Mouse (Mus musculus): ENCODE data around the gene Rffl. TPM values are rescaled to one million over a fixed set of nuclear protein-coding genes. Genes with fewer than 3 reads are reported as not detected.

Rffl gene
- polyA plus RNA-seq, 1 experiment from 2014 or later, result 3.9 TPM

DNA sequence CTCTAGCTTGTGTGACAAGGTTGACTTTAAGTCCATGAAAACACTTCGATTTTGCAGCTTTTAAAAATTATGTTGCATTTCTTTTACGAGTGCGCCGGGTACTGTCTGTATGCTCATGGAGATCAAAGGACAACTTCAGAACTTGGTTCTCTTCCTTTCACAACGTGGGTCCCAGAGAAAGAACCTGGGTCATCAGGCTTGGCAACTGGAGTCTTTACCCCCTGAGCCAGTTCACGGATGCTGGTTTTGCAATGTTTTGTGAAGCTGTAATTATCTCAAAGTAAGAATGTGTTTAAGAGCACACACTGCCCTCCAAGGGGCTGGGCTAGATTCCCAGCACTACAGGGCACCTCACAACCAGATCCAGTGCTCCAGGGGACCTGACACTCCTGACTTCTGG, 16.9 kb downstream of the Rffl start:
- Histone ChIP-seq H3K9ac (replicated peaks; ENCODE audit: low read depth, low read length) (no peak overlapping the region), H3K4me2 (ENCODE audit: low read depth, low read length) (no peak overlapping the region), H3K4me1 (ENCODE audit: control insufficient read depth, insufficient read depth, low read length) (peaks cover 12% of the 10 kb centered on the region; the same call in 1 of the 2 replicates), H3K36me3 (ENCODE audit: control insufficient read depth, insufficient read depth, low read length) (no peaks in the 10 kb centered on the region), H3K27me3 (ENCODE audit: control insufficient read depth, insufficient read depth, low read length) (no peaks in the 10 kb centered on the region), H3K4me3 (ENCODE audit: low read depth, low read length) (no peak overlapping the region), H3K27ac (ENCODE audit: low read depth, low read length) (no peak overlapping the region), H3K9me3 (ENCODE audit: control insufficient read depth, low read length) (no peaks in the 10 kb centered on the region)
- 89% methylated on average over 6 of the region's 6 CpGs for WGBS
- ATAC-seq (ENCODE audit: low read depth), result no peak

DNA sequence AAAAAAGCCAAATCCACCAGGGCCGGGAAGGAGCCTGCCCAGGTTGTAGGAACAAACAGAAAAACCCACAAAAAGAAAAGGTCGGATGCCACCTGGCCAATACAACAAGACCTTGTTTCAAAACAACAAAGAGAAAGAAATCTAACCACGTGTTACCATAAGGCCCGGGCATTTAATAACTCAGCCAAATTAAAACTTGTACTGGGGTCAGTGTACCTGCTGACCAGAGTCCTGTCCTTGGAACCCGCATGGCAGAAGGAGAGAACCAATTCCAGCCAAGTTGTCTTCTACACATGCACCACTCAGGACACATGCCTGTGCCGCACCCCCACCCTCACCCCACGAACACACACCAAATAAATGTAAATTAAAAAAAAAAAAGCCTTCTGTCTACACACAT, 18.1 kb downstream of the Rffl start:
- H3K4me1 ChIP-seq (ENCODE audit: control insufficient read depth, insufficient read depth, low read length), result peaks cover 12% of the 10 kb centered on the region; the same call in 1 of the 2 replicates
- no peaks in the 10 kb centered on the region for H3K9me3 ChIP-seq (ENCODE audit: control insufficient read depth, low read length)
- H3K27me3 ChIP-seq (ENCODE audit: control insufficient read depth, insufficient read depth, low read length), result no peaks in the 10 kb centered on the region
- H3K4me3 ChIP-seq (ENCODE audit: low read depth, low read length), result no peak overlapping the region
- no peak overlapping the region for H3K4me2 ChIP-seq (ENCODE audit: low read depth, low read length)
- no peak for ATAC-seq (ENCODE audit: low read depth)
- WGBS, result 89% methylated on average over 7 of the region's 7 CpGs
- H3K27ac ChIP-seq (ENCODE audit: low read depth, low read length), result no peak overlapping the region
- no peaks in the 10 kb centered on the region for H3K36me3 ChIP-seq (ENCODE audit: control insufficient read depth, insufficient read depth, low read length)
- H3K9ac ChIP-seq (replicated peaks; ENCODE audit: low read depth, low read length), result no peak overlapping the region

DNA sequence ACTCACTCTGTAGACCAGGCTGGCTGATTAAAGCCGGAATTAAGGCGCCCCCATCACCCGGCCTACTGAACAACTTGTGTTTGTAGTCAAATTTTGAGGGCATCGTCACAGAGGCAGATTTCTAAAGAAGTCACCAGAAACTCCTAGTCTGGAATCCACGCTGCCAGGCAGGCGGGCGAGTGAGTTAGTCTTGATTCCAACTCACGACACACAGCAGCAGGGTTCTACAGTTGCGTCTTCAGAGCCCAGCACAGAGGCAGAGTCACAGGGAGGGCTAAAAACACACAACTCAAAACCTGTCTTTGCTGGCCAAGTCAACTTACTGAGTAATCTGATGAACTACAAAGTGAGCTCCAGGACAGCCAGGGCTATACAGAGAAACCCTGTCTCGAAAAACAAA, 18.5 kb downstream of the Rffl start:
- Histone ChIP-seq H3K27ac (ENCODE audit: low read depth, low read length) (no peak overlapping the region), H3K4me3 (ENCODE audit: low read depth, low read length) (no peak overlapping the region), H3K4me1 (ENCODE audit: control insufficient read depth, insufficient read depth, low read length) (peaks cover 12% of the 10 kb centered on the region; the same call in 1 of the 2 replicates), H3K27me3 (ENCODE audit: control insufficient read depth, insufficient read depth, low read length) (no peaks in the 10 kb centered on the region), H3K9ac (replicated peaks; ENCODE audit: low read depth, low read length) (no peak overlapping the region), H3K9me3 (ENCODE audit: control insufficient read depth, low read length) (no peaks in the 10 kb centered on the region), H3K36me3 (ENCODE audit: control insufficient read depth, insufficient read depth, low read length) (no peaks in the 10 kb centered on the region), H3K4me2 (ENCODE audit: low read depth, low read length) (no peak overlapping the region)
- WGBS, result 84% methylated on average over 10 of the region's 10 CpGs
- ATAC-seq (ENCODE audit: low read depth), result no peak

DNA sequence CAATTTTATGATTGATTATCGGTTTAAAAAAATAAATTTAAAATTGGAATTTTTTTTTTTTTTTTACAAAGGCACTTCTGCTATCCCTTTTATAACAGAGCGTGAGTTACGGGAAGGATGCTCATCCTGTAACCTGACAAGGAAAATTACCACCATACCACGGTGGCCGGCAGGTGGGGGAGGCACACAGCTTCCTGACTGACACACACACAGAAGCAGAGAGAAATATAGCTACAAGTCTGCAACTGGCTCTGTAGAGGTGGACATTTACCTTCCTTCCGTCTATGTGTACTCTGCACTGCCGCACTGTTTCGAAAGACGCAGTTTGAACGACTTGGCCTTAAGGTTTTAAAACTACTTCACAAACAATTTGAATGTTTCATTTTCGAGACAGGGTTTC, 18.9 kb downstream of the Rffl start:
- peaks cover 12% of the 10 kb centered on the region; the same call in 1 of the 2 replicates for H3K4me1 ChIP-seq (ENCODE audit: control insufficient read depth, insufficient read depth, low read length)
- H3K9me3 ChIP-seq (ENCODE audit: control insufficient read depth, low read length), result no peaks in the 10 kb centered on the region
- no peaks in the 10 kb centered on the region for H3K27me3 ChIP-seq (ENCODE audit: control insufficient read depth, insufficient read depth, low read length)
- H3K27ac ChIP-seq (ENCODE audit: low read depth, low read length), result no peak overlapping the region
- no peak overlapping the region for H3K9ac ChIP-seq (replicated peaks; ENCODE audit: low read depth, low read length)
- no peaks in the 10 kb centered on the region for H3K36me3 ChIP-seq (ENCODE audit: control insufficient read depth, insufficient read depth, low read length)
- H3K4me2 ChIP-seq (ENCODE audit: low read depth, low read length), result no peak overlapping the region
- no peak for ATAC-seq (ENCODE audit: low read depth)
- no peak overlapping the region for H3K4me3 ChIP-seq (ENCODE audit: low read depth, low read length)
- WGBS, result 79% methylated on average over 11 of the region's 11 CpGs

DNA sequence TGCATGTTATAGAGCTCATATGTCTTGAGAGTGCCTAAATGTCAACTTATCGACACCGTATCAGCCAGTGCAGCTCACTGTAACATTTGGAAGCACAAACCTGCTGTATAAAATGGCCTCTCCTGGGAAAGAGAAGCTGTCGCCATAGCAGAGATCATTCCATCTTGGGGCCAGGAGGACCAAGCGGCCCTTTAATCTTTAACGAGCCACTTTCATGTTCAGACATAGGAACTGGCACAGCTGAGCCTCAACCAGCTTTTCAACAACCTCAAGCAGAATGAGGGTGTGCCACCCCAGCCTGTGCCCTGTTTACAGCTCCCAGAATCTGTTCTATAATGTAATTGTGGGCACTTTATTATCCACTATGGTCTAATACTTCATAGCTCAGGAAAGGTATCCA, 20.8 kb downstream of the Rffl start:
- no peak overlapping the region for H3K9ac ChIP-seq (replicated peaks; ENCODE audit: low read depth, low read length)
- no peak for ATAC-seq (ENCODE audit: low read depth)

DNA sequence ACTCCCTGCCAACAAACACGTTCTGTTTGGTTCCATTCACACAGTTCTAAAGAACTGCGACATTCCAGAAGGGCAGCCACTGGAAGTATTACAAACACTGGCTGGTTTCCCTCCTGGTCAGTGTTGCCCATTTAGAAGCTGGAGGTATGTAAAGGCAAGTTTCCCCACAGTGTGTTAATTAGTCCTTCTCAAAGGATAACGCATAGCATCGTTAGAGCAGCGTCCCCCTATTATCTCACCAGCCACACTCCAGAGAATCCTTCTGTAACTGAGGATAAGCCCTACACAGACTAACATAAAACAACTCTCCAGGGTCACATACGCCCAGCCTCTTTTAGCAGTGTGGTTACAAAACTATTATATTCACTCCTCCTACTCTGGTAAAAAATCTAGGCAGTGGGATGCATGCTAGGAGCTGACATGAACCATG, 23.4 kb downstream of the Rffl start:
- no peak for ATAC-seq (ENCODE audit: low read depth)
- H3K27ac ChIP-seq (ENCODE audit: low read depth, low read length), result no peak overlapping the region

More for the DNA sequence above, 20.8 kb downstream of the Rffl start:
- Histone ChIP-seq H3K27ac (ENCODE audit: low read depth, low read length) (no peak overlapping the region; the same call in 1 of the 2 replicates), H3K4me3 (ENCODE audit: low read depth, low read length) (no peak overlapping the region), H3K4me1 (ENCODE audit: control insufficient read depth, insufficient read depth, low read length) (peaks cover 16% of the 10 kb centered on the region; the same call in 1 of the 2 replicates), H3K4me2 (ENCODE audit: low read depth, low read length) (no peak overlapping the region), H3K27me3 (ENCODE audit: control insufficient read depth, insufficient read depth, low read length) (no peaks in the 10 kb centered on the region), H3K36me3 (ENCODE audit: control insufficient read depth, insufficient read depth, low read length) (no peaks in the 10 kb centered on the region), H3K9me3 (ENCODE audit: control insufficient read depth, low read length) (no peaks in the 10 kb centered on the region)
- 35% methylated on average over 5 of the region's 5 CpGs for WGBS

DNA sequence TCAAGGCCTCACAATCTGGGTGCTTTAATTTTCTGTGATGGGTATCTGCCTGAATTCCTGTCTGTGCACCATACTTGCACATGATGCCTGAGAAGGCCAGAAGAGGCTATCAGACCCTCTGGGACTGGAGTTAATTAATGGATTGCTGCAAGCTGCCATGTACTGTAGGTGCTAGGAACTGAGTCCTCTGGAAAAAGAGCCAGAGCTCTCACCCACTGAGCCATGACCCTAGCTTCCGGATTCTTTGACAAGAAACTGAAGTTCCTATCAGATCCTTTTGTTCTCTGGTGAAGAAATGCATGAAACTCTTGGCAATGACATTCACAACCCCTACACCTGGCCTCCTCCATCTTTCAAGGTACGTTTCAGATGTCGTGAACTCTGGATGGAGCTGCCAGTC, 24.1 kb downstream of the Rffl start:
- H3K4me3 ChIP-seq (ENCODE audit: low read depth, low read length), result no peak overlapping the region

More for the DNA sequence above, 23.4 kb downstream of the Rffl start:
- 30% methylated on average over 6 of the region's 6 CpGs for WGBS
- Histone ChIP-seq H3K9me3 (ENCODE audit: control insufficient read depth, low read length) (no peaks in the 10 kb centered on the region), H3K27me3 (ENCODE audit: control insufficient read depth, insufficient read depth, low read length) (no peaks in the 10 kb centered on the region), H3K36me3 (ENCODE audit: control insufficient read depth, insufficient read depth, low read length) (no peaks in the 10 kb centered on the region), H3K4me3 (ENCODE audit: low read depth, low read length) (no peak overlapping the region), H3K4me1 (ENCODE audit: control insufficient read depth, insufficient read depth, low read length) (peaks cover 18% of the 10 kb centered on the region; the same call in 1 of the 2 replicates), H3K4me2 (ENCODE audit: low read depth, low read length) (no peak overlapping the region), H3K9ac (replicated peaks; ENCODE audit: low read depth, low read length) (no peak overlapping the region)

DNA sequence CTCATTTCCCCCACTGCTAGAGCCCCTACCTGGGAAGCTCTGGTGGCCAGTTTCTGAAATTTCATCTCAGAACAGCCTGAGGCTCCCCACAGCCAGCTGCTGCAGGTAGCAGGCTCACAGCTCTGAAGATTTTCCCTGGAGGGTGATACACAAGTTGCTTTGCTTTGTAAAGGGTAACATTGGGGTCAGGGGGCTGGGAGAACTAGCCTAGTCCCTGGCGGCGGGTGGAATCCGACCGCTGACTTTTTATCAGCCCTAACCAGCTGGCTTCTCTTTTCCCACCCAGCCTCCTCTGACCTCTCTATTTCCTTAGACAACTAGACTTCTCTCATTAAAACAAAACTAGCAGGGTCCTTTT, 25.0 kb downstream of the Rffl start:
- H3K4me2 ChIP-seq (ENCODE audit: low read depth, low read length), result peak overlapping the region; percentile 29; the same call in 1 of the 2 replicates
- no peak overlapping the region for H3K9ac ChIP-seq (replicated peaks; ENCODE audit: low read depth, low read length)
- no peaks in the 10 kb centered on the region for H3K36me3 ChIP-seq (ENCODE audit: control insufficient read depth, insufficient read depth, low read length)
- H3K4me1 ChIP-seq (ENCODE audit: control insufficient read depth, insufficient read depth, low read length), result peaks cover 18% of the 10 kb centered on the region; the same call in 1 of the 2 replicates
- H3K4me3 ChIP-seq (ENCODE audit: low read depth, low read length), result no peak overlapping the region
- no peaks in the 10 kb centered on the region for H3K9me3 ChIP-seq (ENCODE audit: control insufficient read depth, low read length)
- ATAC-seq (ENCODE audit: low read depth), result no peak
- no peak overlapping the region for H3K27ac ChIP-seq (ENCODE audit: low read depth, low read length)
- no peaks in the 10 kb centered on the region for H3K27me3 ChIP-seq (ENCODE audit: control insufficient read depth, insufficient read depth, low read length)
- WGBS, result 11% methylated on average over 4 of the region's 4 CpGs

More for the DNA sequence above, 24.1 kb downstream of the Rffl start:
- H3K27me3 ChIP-seq (ENCODE audit: control insufficient read depth, insufficient read depth, low read length), result no peaks in the 10 kb centered on the region
- peaks cover 18% of the 10 kb centered on the region; the same call in 1 of the 2 replicates for H3K4me1 ChIP-seq (ENCODE audit: control insufficient read depth, insufficient read depth, low read length)
- no peak for ATAC-seq (ENCODE audit: low read depth)
- no peaks in the 10 kb centered on the region for H3K36me3 ChIP-seq (ENCODE audit: control insufficient read depth, insufficient read depth, low read length)
- no peaks in the 10 kb centered on the region for H3K9me3 ChIP-seq (ENCODE audit: control insufficient read depth, low read length)
- 80% methylated on average over 3 of the region's 3 CpGs for WGBS
- H3K27ac ChIP-seq (ENCODE audit: low read depth, low read length), result no peak overlapping the region
- H3K9ac ChIP-seq (replicated peaks; ENCODE audit: low read depth, low read length), result no peak overlapping the region
- H3K4me2 ChIP-seq (ENCODE audit: low read depth, low read length), result no peak overlapping the region

DNA sequence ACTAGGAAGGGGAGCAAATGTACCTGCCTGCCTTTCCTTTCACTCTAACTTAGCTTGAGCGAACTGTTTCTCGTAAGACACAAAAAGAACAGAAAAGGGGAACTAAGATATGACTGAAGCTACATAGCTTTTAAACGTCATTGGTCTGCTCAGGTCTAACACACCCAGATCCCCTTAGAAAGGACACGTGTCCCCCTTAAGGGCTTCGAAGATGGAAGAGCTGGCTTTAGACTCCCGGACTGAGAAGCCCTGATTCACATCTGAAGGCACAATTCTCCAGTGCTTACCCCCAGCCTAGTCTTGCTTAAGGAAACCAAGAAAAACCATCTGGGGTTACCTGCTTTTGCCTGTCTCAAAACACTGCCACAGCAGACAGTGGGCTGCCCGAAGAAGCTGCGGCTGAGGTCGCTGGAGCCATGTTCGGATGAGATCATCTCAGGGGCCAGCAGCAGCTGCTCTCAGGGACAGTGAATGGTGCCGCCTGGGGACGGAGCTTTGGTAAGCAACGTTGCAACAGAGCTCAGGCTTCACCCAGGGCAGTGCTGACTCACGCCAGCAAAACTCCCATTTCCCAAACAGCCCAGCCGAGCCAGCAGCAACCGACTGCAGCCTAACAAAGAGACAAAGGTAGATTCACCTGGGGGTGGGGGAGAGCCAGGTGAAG, 25.5 kb downstream of the Rffl start:
- no peak overlapping the region for H3K9ac ChIP-seq (replicated peaks; ENCODE audit: low read depth, low read length)
- H3K9me3 ChIP-seq (ENCODE audit: control insufficient read depth, low read length), result no peaks in the 10 kb centered on the region
- peak overlapping the region; percentile 29; the same call in 1 of the 2 replicates for H3K4me2 ChIP-seq (ENCODE audit: low read depth, low read length)
- H3K27ac ChIP-seq (ENCODE audit: low read depth, low read length), result no peak overlapping the region
- no peak for ATAC-seq (ENCODE audit: low read depth)
- no peaks in the 10 kb centered on the region for H3K27me3 ChIP-seq (ENCODE audit: control insufficient read depth, insufficient read depth, low read length)
- H3K36me3 ChIP-seq (ENCODE audit: control insufficient read depth, insufficient read depth, low read length), result no peaks in the 10 kb centered on the region
- H3K4me3 ChIP-seq (ENCODE audit: low read depth, low read length), result no peak overlapping the region
- 28% methylated on average over 16 of the region's 16 CpGs for WGBS
- peaks cover 18% of the 10 kb centered on the region; the same call in 1 of the 2 replicates for H3K4me1 ChIP-seq (ENCODE audit: control insufficient read depth, insufficient read depth, low read length)
